Mouse (Mus musculus): ENCODE results near the gene Lix1. TPM values are rescaled to one million over a fixed set of nuclear protein-coding genes. Genes with fewer than 3 reads are reported as not detected.

Gene Lix1
- polyA plus RNA-seq (2015; fragmentation: Nextera tagmentation; extraction: Ambion mirVana) = 2.9 and 4.3 TPM in 2 replicates

DNA sequence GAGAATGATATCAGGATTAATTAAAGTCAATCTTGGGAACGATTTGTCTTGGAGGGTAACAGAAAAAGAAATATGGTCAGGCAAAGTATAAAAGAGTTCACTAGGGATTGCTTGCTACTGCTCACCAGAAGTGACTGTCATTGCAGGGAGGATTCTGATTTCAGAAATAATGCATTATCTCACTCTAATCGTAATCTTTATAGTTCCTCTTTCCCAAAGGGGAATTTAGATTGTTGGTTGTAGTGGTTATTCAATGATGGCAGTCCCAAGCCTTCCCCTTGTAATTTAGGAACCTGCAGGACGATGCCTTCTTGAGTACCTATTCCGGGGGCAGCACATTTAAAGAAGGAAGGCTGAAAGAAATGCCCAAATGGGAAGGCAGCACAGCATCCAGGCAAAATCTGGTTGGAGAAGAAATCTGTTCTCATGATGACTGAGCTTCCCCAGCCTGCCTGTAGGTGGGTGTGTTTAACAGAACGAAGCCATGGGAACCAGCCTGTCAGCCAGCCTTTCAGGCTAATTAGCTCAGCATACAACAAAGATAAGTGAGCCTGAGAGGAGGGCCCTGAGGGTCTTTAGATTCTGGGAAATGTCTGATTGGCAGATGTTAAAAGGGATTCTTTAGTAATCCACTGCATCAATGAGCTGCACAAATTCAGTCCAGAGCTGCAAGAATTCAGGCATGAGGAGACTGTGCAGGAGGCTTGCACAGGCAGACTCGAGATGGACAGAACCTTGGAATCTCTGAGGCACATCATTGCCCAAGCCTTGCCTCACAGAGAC lies at the start of gene Lix1:
TSS of gene Lix1 (plus strand) at position 451 of the 783 bp plus-strand sequence.

DNA sequence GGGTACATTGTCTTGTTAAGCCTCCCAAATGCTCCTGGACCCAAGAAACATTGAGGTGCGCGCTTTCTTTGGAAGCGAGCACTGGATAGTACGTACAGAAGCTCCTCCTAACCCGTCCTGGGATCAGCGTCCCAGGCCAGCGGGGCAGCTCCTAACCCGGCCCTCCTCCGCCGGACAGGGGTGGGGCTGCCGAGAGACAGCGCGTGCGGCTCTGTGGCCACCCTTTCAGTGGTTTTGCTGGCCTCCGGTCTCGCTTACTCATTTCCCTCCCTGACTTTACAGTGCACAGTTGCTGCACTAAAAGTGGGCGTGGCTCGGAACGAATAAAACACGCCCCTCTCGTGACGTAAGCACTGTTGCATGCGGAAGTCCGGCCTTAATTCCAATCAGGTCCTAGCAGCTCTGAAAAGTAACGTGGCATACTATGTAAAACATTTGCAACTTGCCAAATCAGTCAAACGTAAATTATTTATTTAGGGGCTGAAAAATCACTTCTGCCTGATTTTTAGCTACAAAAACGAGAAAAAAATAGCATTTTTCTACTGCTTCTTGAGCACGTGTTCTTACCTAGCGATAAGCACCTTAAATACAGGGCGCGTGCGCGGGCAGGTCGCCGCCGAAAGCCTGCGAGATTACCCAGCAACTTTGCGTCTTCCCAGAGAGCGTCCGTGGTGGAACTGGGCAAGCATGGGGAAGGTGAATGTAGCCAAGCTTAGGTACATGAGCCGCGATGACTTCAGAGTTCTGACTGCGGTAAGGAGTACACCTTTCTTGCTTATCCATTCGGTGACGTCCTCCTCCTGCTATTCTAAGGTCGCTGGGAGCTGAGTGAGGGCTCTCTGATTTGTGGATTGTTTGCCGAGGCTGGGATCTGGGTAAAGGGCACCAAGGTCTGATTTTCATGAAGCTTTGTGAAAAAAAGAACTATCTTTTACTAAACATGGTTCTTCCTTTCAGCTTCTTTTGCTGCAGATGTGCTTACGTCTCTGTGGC lies 28.3 kb upstream of the Lix1 start, which contains the start of gene Riok2:
TSS of gene Riok2 (plus strand) at position 392 of the 993 bp plus-strand sequence.

Other genes starting within 250 kb of the Lix1 start
- gene Riok2, start 28.4 kb upstream of the Lix1 start, polyA plus RNA-seq (2015; fragmentation: Nextera tagmentation; extraction: Ambion mirVana) = 22.2 and 23.3 TPM in 2 replicates
- 8.3 and 9.9 TPM in 2 replicates for gene Lnpep, start 222.4 kb downstream of the Lix1 start, polyA plus RNA-seq (2015; fragmentation: Nextera tagmentation; extraction: Ambion mirVana)

All from skeletal muscle tissue, postnatal 0 days (tissue).